Mouse (Mus musculus) mesoderm, embryonic 11.5 days (tissue): ENCODE data around the gene Ell2.

ENCODE experiments used
- DNase-seq: peaks from one replicate; pipeline ENCODE4 v3.0.0-alpha.2; 2012; ENCODE audit warnings: low read depth, low spot score

Ell2 gene

DNA sequence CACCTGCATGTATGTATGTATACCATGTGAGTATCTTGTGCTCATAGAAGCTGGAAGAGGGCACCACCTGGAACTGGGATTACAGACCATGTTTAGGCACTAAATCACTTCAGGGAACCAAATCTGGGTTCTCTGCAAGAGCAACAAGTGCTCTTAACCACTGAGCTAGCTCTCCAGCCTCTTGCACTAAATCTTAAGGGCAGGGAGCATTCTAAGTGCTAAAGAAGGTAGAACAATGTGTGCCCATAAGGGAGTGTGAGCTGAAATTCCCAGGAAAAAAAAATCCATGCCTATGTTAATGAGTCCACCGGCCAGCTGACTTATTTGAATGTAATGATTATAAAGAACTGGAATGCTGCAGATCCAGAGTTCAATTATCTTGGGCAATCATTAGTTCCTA, 101.4 kb downstream of the Ell2 start:
- DNase-seq = no peak

DNA sequence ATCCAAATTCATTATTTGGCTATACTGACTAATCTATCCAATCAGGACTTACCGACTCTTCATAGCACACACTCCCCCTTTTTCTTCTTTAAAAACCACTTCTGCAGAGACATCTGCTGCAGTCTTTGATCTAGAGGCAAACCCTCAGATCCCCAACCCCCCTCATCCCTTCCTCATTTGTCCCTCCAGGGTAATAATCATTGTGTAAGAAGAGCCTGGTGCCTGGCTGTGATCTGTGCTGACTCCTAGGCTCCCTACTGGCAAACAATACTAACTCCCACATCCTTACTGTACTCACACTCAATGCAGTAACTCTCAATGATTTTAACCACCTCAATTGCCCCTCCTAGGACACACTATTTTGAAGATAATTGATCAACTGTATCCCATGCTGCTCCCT, 103.4 kb downstream of the Ell2 start:
- no peak for DNase-seq

DNA sequence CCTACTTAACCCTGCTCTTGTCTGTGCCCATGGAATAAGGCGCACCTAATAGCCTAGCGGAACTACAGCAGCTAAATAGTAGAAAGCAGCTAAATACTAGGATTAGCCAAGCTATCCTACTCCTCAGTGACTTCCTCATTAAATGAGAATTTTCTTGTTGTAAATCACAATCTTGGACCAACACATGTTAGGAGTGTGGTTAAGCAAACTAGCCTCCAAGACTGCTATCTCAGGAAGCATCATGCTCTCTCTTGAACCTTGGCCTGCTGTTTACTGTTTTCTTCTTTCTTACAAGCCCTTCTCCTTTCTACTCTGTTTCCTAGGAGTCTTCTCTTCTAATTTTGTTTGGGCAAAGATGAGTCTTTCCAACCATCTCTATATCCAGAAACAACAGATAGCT, 110.6 kb downstream of the Ell2 start:
- no peak for DNase-seq

- no peak for DNase-seq
Observed at GRCm38 (mm10) chr13:75818486-75818885, 111.9 kb downstream of the Ell2 start.

DNA sequence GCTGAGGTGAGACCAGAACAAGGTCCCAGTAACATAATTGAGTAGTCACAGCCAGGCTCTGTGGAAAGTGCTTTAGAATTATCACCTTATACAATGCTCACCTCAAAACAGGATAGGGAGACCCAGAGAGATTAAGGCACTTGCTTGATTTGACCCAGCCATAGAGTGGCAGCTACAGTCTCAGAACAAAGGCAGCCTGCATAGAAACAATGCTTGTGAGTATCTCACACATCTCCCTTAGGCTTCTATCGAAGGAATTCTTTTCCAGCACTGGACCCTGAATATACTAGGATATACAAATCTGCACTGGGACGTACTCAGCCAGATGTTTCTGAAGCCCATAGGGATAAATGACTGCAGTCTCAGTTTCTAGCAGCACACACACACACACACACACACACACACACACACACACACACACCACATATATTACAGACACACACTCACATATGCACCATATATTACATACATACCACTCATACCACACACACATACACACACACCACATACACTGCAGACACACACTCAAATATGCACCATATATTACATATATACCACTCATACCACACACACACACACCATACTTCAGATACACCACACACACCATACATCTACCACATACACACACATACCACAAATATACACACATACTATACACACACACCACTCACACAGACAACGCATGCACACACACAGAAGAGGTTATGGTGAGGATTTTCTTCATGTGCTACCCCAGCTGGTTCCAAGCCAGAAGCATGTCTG, 112.6 kb downstream of the Ell2 start:
- DNase-seq = no peak

DNA sequence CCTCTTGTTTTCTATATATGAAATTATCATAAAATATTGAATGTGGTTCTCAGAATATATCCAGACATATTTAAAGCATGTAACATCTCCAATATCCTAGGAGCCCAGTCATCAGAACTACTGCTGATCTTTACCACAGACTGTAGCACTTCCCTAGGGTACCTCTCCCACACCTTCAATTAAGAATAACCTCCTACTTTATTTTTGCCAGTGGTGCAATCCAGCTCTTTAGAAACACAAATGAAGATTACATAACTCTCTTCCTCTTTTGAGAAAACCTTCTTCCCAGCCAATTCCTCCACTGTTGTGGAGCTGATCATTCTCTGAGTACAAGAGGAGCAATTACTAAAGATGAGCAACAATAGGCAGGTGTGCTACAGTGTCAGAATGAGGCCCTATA, 113.3 kb downstream of the Ell2 start:
- no peak for DNase-seq
